Mouse (Mus musculus) testis, adult 2 months (tissue): ENCODE measurements around the gene Aven.

Experiments used
- CTCF ChIP-seq: fragments of 200-500 bp; IDR thresholded peaks from 2 replicates; pipeline ENCODE4 v1.5.1; 2012; ENCODE audit warnings: low read depth, mild to moderate bottlenecking, inconsistent platforms, low read length, moderate library complexity; ENCODE audit not compliant: control insufficient read depth, insufficient read depth, insufficient replicate concordance
- POLR2A ChIP-seq: fragments of 200-500 bp; IDR thresholded peaks from 2 replicates; pipeline ENCODE4 v1.6.1; 2012; ENCODE audit warnings: low read depth, mild to moderate bottlenecking, inconsistent platforms, low read length, moderate library complexity; ENCODE audit not compliant: control insufficient read depth

- TF ChIP-seq POLR2A (peak; percentile 83), CTCF (no peak)
These were observed at the start of gene Aven for GRCm38 (mm10) chr2:112492856-112493538.
